Mouse (Mus musculus): ENCODE measurements around the gene Slamf1.

Slamf1 gene

GRCm38 (mm10) chr1:171766898-171767297 is at the start of gene Slamf1:
Gene Slamf1 (plus strand): TSS chr1:171767127.
- no peak for DNase-seq

GRCm38 (mm10) chr1:171731195-171731594 is 35.7 kb upstream of the Slamf1 start:
- DNase-seq: no peak

- DNase-seq: no peak
These were observed 32.0 kb upstream of the Slamf1 start for GRCm38 (mm10) chr1:171734898-171735297.

GRCm38 (mm10) chr1:171748127-171748969 is 18.6 kb upstream of the Slamf1 start:
- no peak for DNase-seq

GRCm38 (mm10) chr1:171761853-171762448 is 5.0 kb upstream of the Slamf1 start:
- no peak for DNase-seq

GRCm38 (mm10) chr1:171770996-171771395 is 4.1 kb downstream of the Slamf1 start:
- no peak for DNase-seq

GRCm38 (mm10) chr1:171772121-171772735 is 5.3 kb downstream of the Slamf1 start:
- no peak for DNase-seq

GRCm38 (mm10) chr1:171773232-171773989 is 6.5 kb downstream of the Slamf1 start:
- no peak for DNase-seq

- DNase-seq: no peak
These were observed 7.3 kb downstream of the Slamf1 start for GRCm38 (mm10) chr1:171774266-171774665.

- no peak for DNase-seq
These were observed 7.8 kb downstream of the Slamf1 start for GRCm38 (mm10) chr1:171774678-171775077.

GRCm38 (mm10) chr1:171775781-171776180 is 8.9 kb downstream of the Slamf1 start:
- no peak for DNase-seq

- no peak for DNase-seq
These were observed 10.1 kb downstream of the Slamf1 start for GRCm38 (mm10) chr1:171777026-171777425.

- no peak for DNase-seq
These were observed 15.5 kb downstream of the Slamf1 start for GRCm38 (mm10) chr1:171782287-171782915.

- no peak for DNase-seq
These were observed 18.9 kb downstream of the Slamf1 start for GRCm38 (mm10) chr1:171785871-171786270.

- no peak for DNase-seq
These were observed 20.5 kb downstream of the Slamf1 start for GRCm38 (mm10) chr1:171787281-171788015.

GRCm38 (mm10) chr1:171788461-171789283 is 21.7 kb downstream of the Slamf1 start:
- no peak for DNase-seq

- no peak for DNase-seq
These were observed 22.5 kb downstream of the Slamf1 start for GRCm38 (mm10) chr1:171789407-171789806.

GRCm38 (mm10) chr1:171791491-171791890 is 24.6 kb downstream of the Slamf1 start:
- DNase-seq: no peak

GRCm38 (mm10) chr1:171796185-171796584 is 29.3 kb downstream of the Slamf1 start:
- DNase-seq: no peak

GRCm38 (mm10) chr1:171797840-171798239 is 30.9 kb downstream of the Slamf1 start:
- no peak for DNase-seq

GRCm38 (mm10) chr1:171799648-171800047 is 32.7 kb downstream of the Slamf1 start:
- no peak for DNase-seq
